Mouse (Mus musculus) CH12.LX (cell line): ENCODE data around the gene Col28a1.

Experiments used
- CTCF ChIP-seq, 2 experiments: IDR thresholded peaks in 1 of 2; conservative IDR thresholded peaks in 1 of 2; 2 replicates each; pipeline ENCODE4 v1.5.1; 2011 to 2012; ENCODE audit warnings: low read depth in 2 of 2, low read length in 2 of 2, improper control_type of control experiment in 1 of 2, inconsistent platforms in 1 of 2, mild to moderate bottlenecking in 1 of 2, moderate library complexity in 1 of 2
- ETS1 ChIP-seq: conservative IDR thresholded peaks from 2 replicates; pipeline ENCODE4 v1.6.1; 2012; ENCODE audit warnings: low read depth, mild to moderate bottlenecking, inconsistent platforms, low read length, improper control_type of control experiment, moderate library complexity
- SIN3A ChIP-seq: IDR thresholded peaks from 2 replicates; pipeline ENCODE4 v1.6.1; 2012; ENCODE audit warnings: low read length, improper control_type of control experiment, inconsistent platforms

- peak in 1 of 2 experiments; percentile 62; a peak in 3 of 4 replicates for TF ChIP-seq CTCF (conservative IDR thresholded peaks at IDR 0.05 in 1 of 2, IDR thresholded peaks at IDR 0.05 in 1 of 2; ENCODE audit: low read depth in 2 of 2, low read length in 2 of 2)
- no peak for TF ChIP-seq SIN3A
- no peak for TF ChIP-seq ETS1
These were observed 105.6 kb downstream of the Col28a1 start for GRCm38 (mm10) chr6:8086847-8087246.
